Mouse (Mus musculus) kidney, embryonic 15.5 days (tissue): Measurements from ENCODE around the gene Actl6b. TPM values are rescaled to one million over a fixed set of nuclear protein-coding genes. Genes with fewer than 3 reads are reported as not detected.

Source experiments
- ATAC-seq: fragments of 200-750 bp; cut with Nextera tagmentation; replicated peaks from 2 replicates; pipeline ENCODE4 v1.8.0; 2017; ENCODE audit warnings: moderate TSS enrichment; ENCODE audit not compliant: low FRiP score
- H3K27ac ChIP-seq: fragments of 300-500 bp; sonication (generic); 2 replicates; pipeline ENCODE4 v1.5.1; 2015; ENCODE audit warnings: mild to moderate bottlenecking, inconsistent platforms
- H3K27me3 ChIP-seq: fragments of 300-500 bp; sonication (generic); 2 replicates; pipeline ENCODE4 v1.6.1; 2015; ENCODE audit warnings: inconsistent platforms
- H3K36me3 ChIP-seq: fragments of 300-500 bp; sonication (generic); 2 replicates; pipeline ENCODE4 v1.6.1; 2015; ENCODE audit warnings: inconsistent platforms
- H3K4me1 ChIP-seq: fragments of 300-500 bp; sonication (generic); 2 replicates; pipeline ENCODE4 v1.6.1; 2015; ENCODE audit warnings: inconsistent platforms
- H3K4me2 ChIP-seq: fragments of 300-500 bp; sonication (generic); 2 replicates; pipeline ENCODE4 v1.6.1; 2015; ENCODE audit warnings: moderate library complexity, mild to moderate bottlenecking, inconsistent platforms
- H3K4me3 ChIP-seq: fragments of 300-500 bp; sonication (generic); replicated peaks from 2 replicates; pipeline ENCODE4 v1.5.1; 2015; ENCODE audit warnings: mild to moderate bottlenecking, inconsistent platforms
- H3K9ac ChIP-seq: fragments of 300-500 bp; sonication (generic); 2 replicates; pipeline ENCODE4 v1.6.1; 2015; ENCODE audit warnings: mild to moderate bottlenecking, inconsistent platforms
- H3K9me3 ChIP-seq: fragments of 300-500 bp; sonication (generic); replicated peaks from 2 replicates; pipeline ENCODE4 v1.6.1; 2016; ENCODE audit warnings: inconsistent platforms
- WGBS: fragments of 180-500 bp; shearing (Covaris S2); methylation state at CpG from one replicate; pipeline ENCODE4 v1.1.7; 2015; ENCODE audit warnings: mixed read lengths; 5-methylcytosine and 5-hydroxymethylcytosine counted together
- polyA plus RNA-seq: library from polyadenylated mRNA; unstranded; fragments of >200 nt; fragmentation: Nextera tagmentation; extraction: Ambion mirVana; gene quantifications from 2 replicates; pipeline ENCODE4 v1.2.1, GENCODE M21; 2015

Gene Actl6b
- 0.40 and 1.8 TPM in 2 replicates for polyA plus RNA-seq

- H3K4me1 ChIP-seq, result peaks cover 7% of the 10 kb centered on the region
- peak; percentile 83 for ATAC-seq
- peak within 1 kb of the TSS; percentile 52 for H3K4me2 ChIP-seq
- H3K27me3 ChIP-seq, result peaks cover 24% of the 10 kb centered on the region
- H3K4me3 ChIP-seq, result peak within 1 kb of the TSS; percentile 23
- no peaks in the 10 kb centered on the region for H3K9me3 ChIP-seq
- H3K36me3 ChIP-seq, result no peaks in the 10 kb centered on the region
- WGBS, result under 1% methylated on average over 37 of the region's 37 CpGs
- no peak within 1 kb of the TSS for H3K9ac ChIP-seq
- no peak within 1 kb of the TSS for H3K27ac ChIP-seq
Observed at GRCm38 (mm10) chr5:137553411-137553837, at the start of gene Actl6b. Actl6b (plus strand) TSS chr5:137553517.

- no peak overlapping the region for H3K27ac ChIP-seq
- no peak overlapping the region for H3K4me3 ChIP-seq
- WGBS, result 78% methylated on average over 6 of the region's 6 CpGs
- no peaks in the 10 kb centered on the region for H3K9me3 ChIP-seq
- H3K9ac ChIP-seq, result no peak overlapping the region
- H3K4me2 ChIP-seq, result no peak overlapping the region
- ATAC-seq, result no peak
- peaks cover 17% of the 10 kb centered on the region for H3K4me1 ChIP-seq
- H3K36me3 ChIP-seq, result peaks cover 15% of the 10 kb centered on the region
- H3K27me3 ChIP-seq, result no peaks in the 10 kb centered on the region
Observed at GRCm38 (mm10) chr5:137504041-137504440, 49.3 kb upstream of the Actl6b start.

GRCm38 (mm10) chr5:137510014-137510501, 43.3 kb upstream of the Actl6b start:
- ATAC-seq, result peak; percentile 60
- peak overlapping the region; percentile 85 for H3K4me3 ChIP-seq
- no peaks in the 10 kb centered on the region for H3K27me3 ChIP-seq
- peak overlapping the region; percentile 80 for H3K4me2 ChIP-seq
- H3K36me3 ChIP-seq, result peaks cover 7% of the 10 kb centered on the region; the same call in 1 of the 2 replicates
- peak overlapping the region; percentile 84 for H3K27ac ChIP-seq
- WGBS, result 3% methylated on average over 33 of the region's 52 CpGs
- no peaks in the 10 kb centered on the region for H3K9me3 ChIP-seq
- peaks cover 44% of the 10 kb centered on the region for H3K4me1 ChIP-seq
- peak overlapping the region; percentile 95 for H3K9ac ChIP-seq

GRCm38 (mm10) chr5:137510573-137511390, 42.5 kb upstream of the Actl6b start:
- Histone ChIP-seq H3K36me3 (peaks cover 7% of the 10 kb centered on the region; the same call in 1 of the 2 replicates), H3K27ac (peak overlapping the region; percentile 84), H3K27me3 (no peaks in the 10 kb centered on the region), H3K4me1 (peaks cover 48% of the 10 kb centered on the region), H3K9me3 (no peaks in the 10 kb centered on the region), H3K4me2 (peak overlapping the region; percentile 80), H3K4me3 (peak overlapping the region; percentile 85), H3K9ac (peak overlapping the region; percentile 95)
- peak; percentile 40 for ATAC-seq
- WGBS, result under 1% methylated on average over 41 of the region's 83 CpGs

- Histone ChIP-seq H3K9me3 (no peaks in the 10 kb centered on the region), H3K27me3 (no peaks in the 10 kb centered on the region), H3K4me1 (peaks cover 56% of the 10 kb centered on the region), H3K9ac (peak overlapping the region; percentile 95; the same call in 1 of the 2 replicates), H3K27ac (no peak overlapping the region), H3K4me3 (peak overlapping the region; percentile 85), H3K4me2 (peak overlapping the region; percentile 80), H3K36me3 (peaks cover 7% of the 10 kb centered on the region; the same call in 1 of the 2 replicates)
- no peak for ATAC-seq
- WGBS, result 50% methylated on average over 3 of the region's 3 CpGs
Observed at GRCm38 (mm10) chr5:137511706-137512105, 41.6 kb upstream of the Actl6b start.

- Histone ChIP-seq H3K4me1 (peaks cover 56% of the 10 kb centered on the region), H3K9ac (no peak overlapping the region), H3K4me3 (no peak overlapping the region), H3K27ac (no peak overlapping the region), H3K4me2 (no peak overlapping the region), H3K27me3 (no peaks in the 10 kb centered on the region), H3K9me3 (no peaks in the 10 kb centered on the region), H3K36me3 (peaks cover 18% of the 10 kb centered on the region)
- ATAC-seq, result no peak; the same call in 1 of the 2 replicates
- 79% methylated on average over 11 of the region's 11 CpGs for WGBS
Observed at GRCm38 (mm10) chr5:137512847-137513794, 40.2 kb upstream of the Actl6b start.

GRCm38 (mm10) chr5:137513951-137514721, 39.2 kb upstream of the Actl6b start:
- H3K9ac ChIP-seq, result no peak overlapping the region
- H3K9me3 ChIP-seq, result no peaks in the 10 kb centered on the region
- no peaks in the 10 kb centered on the region for H3K27me3 ChIP-seq
- peaks cover 56% of the 10 kb centered on the region for H3K4me1 ChIP-seq
- no peak overlapping the region for H3K4me3 ChIP-seq
- H3K27ac ChIP-seq, result no peak overlapping the region
- WGBS, result 83% methylated on average over 12 of the region's 12 CpGs
- ATAC-seq, result no peak
- no peak overlapping the region for H3K4me2 ChIP-seq
- H3K36me3 ChIP-seq, result peaks cover 28% of the 10 kb centered on the region

- Histone ChIP-seq H3K27ac (no peak overlapping the region), H3K27me3 (no peaks in the 10 kb centered on the region), H3K9me3 (no peaks in the 10 kb centered on the region), H3K4me2 (no peak overlapping the region), H3K9ac (no peak overlapping the region), H3K4me3 (no peak overlapping the region), H3K36me3 (peaks cover 35% of the 10 kb centered on the region), H3K4me1 (peaks cover 53% of the 10 kb centered on the region)
- 84% methylated on average over 3 of the region's 3 CpGs for WGBS
- no peak for ATAC-seq
Observed at GRCm38 (mm10) chr5:137514811-137515210, 38.5 kb upstream of the Actl6b start.

- Histone ChIP-seq H3K36me3 (peaks cover 71% of the 10 kb centered on the region), H3K27ac (no peak within 1 kb of the TSS), H3K4me2 (no peak within 1 kb of the TSS), H3K9me3 (no peaks in the 10 kb centered on the region), H3K4me1 (peaks cover 26% of the 10 kb centered on the region), H3K9ac (no peak within 1 kb of the TSS), H3K4me3 (no peak within 1 kb of the TSS), H3K27me3 (no peaks in the 10 kb centered on the region)
- 73% methylated on average over 5 of the region's 5 CpGs for WGBS
- ATAC-seq, result no peak
Observed at GRCm38 (mm10) chr5:137518436-137518835, 34.9 kb upstream of the Actl6b start, which contains the start of gene Gigyf1. Gigyf1 (plus strand) TSS chr5:137518548.

- ATAC-seq, result no peak
- Histone ChIP-seq H3K9me3 (no peaks in the 10 kb centered on the region), H3K36me3 (peaks cover 79% of the 10 kb centered on the region), H3K4me2 (no peak overlapping the region), H3K27me3 (no peaks in the 10 kb centered on the region), H3K27ac (no peak overlapping the region), H3K9ac (no peak overlapping the region), H3K4me3 (no peak overlapping the region), H3K4me1 (peaks cover 12% of the 10 kb centered on the region)
- 90% methylated on average over 27 of the region's 27 CpGs for WGBS
Observed at GRCm38 (mm10) chr5:137519691-137520550, 33.4 kb upstream of the Actl6b start.
